Mouse (Mus musculus) hindbrain, embryonic 13.5 days (tissue): ENCODE results near the gene Hebp1. TPM values are rescaled to one million over a fixed set of nuclear protein-coding genes. Genes with fewer than 3 reads are reported as not detected.

ENCODE experiments used
- ATAC-seq: fragments of 200-750 bp; cut with Nextera tagmentation; 2 replicates; pipeline ENCODE4 v1.8.0; 2017; ENCODE audit warnings: moderate TSS enrichment; ENCODE audit not compliant: low FRiP score
- H3K27ac ChIP-seq: fragments of 300-500 bp; sonication (generic); 2 replicates; pipeline ENCODE4 v1.5.1; 2015; ENCODE audit warnings: inconsistent platforms, mild to moderate bottlenecking, moderate library complexity
- H3K27me3 ChIP-seq: fragments of 300-500 bp; sonication (generic); 2 replicates; pipeline ENCODE4 v1.6.1; 2015; ENCODE audit warnings: mild to moderate bottlenecking, inconsistent platforms
- H3K36me3 ChIP-seq: fragments of 300-500 bp; sonication (generic); 2 replicates; pipeline ENCODE4 v1.6.1; 2015; ENCODE audit warnings: mild to moderate bottlenecking, inconsistent platforms
- H3K4me1 ChIP-seq: fragments of 300-500 bp; sonication (generic); replicated peaks from 2 replicates; pipeline ENCODE4 v1.6.1; 2015; ENCODE audit warnings: inconsistent platforms
- H3K4me2 ChIP-seq: fragments of 300-500 bp; sonication (generic); 2 replicates; pipeline ENCODE4 v1.6.1; 2015; ENCODE audit warnings: inconsistent platforms, mild to moderate bottlenecking, moderate library complexity
- H3K4me3 ChIP-seq: fragments of 300-500 bp; sonication (generic); 2 replicates; pipeline ENCODE4 v1.5.1; 2015; ENCODE audit warnings: mild to moderate bottlenecking, inconsistent platforms
- H3K9ac ChIP-seq: fragments of 300-500 bp; sonication (generic); 2 replicates; pipeline ENCODE4 v1.6.1; 2015; ENCODE audit warnings: mild to moderate bottlenecking, inconsistent platforms
- H3K9me3 ChIP-seq: fragments of 300-500 bp; sonication (generic); 2 replicates; pipeline ENCODE4 v1.6.1; 2016; ENCODE audit warnings: inconsistent platforms
- WGBS: fragments of 180-500 bp; shearing (Covaris S2); methylation state at CpG from one replicate; pipeline ENCODE4 v1.1.7; 2015; 5-methylcytosine and 5-hydroxymethylcytosine counted together
- polyA plus RNA-seq: library from polyadenylated mRNA; unstranded; fragments of >200 nt; fragmentation: Nextera tagmentation; extraction: Ambion mirVana; gene quantifications from 2 replicates; pipeline ENCODE4 v1.2.1, GENCODE M21; 2015

Hebp1 gene
- polyA plus RNA-seq, 1 experiment from 2014 or later, result 2.9 TPM

DNA sequence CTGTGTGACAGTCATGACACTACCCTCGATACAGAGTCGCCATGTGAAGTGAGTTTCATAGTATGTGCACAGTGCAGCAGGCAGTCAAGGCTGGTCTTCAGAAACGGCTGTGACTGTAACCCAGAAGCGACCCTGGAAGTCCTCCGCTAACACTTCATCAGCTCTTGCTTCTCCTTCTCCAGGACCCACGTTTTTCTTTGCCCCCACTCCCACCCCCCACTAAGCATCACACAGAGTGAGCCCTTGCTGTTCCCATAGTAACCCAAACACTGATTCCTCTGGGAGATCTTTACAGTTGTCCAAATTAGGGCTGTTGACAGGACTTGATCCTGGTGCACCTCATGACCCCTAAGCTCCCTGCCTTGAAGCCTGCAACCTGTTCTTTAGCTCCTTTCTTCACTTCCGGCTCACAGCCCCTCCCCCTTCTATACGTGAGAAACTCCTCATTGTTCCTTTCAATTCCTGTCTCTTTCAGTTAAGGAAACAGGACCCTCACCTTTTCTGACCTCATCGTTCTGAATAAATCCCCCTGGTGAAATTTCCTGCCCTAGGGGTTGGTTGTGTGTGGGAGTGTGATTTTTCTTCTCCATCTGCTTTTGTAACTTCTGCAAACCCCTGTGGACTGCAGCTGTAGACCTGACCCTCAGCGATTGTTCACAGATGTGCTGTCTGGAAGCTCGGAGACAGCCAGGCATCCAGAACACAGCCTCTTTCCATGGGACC lies 61.2 kb downstream of the Hebp1 start:
- Histone ChIP-seq H3K36me3 (no peaks in the 10 kb centered on the region), H3K4me2 (no peak overlapping the region), H3K4me1 (peaks cover 18% of the 10 kb centered on the region), H3K9ac (no peak overlapping the region), H3K27me3 (0 out of 2 replicates have a peak, but pooled peaks cover 2% of the 10 kb centered on the region), H3K9me3 (no peaks in the 10 kb centered on the region), H3K4me3 (no peak overlapping the region), H3K27ac (no peak overlapping the region)
- WGBS, result 35% methylated on average over 11 of the region's 11 CpGs
- ATAC-seq, result no peak

DNA sequence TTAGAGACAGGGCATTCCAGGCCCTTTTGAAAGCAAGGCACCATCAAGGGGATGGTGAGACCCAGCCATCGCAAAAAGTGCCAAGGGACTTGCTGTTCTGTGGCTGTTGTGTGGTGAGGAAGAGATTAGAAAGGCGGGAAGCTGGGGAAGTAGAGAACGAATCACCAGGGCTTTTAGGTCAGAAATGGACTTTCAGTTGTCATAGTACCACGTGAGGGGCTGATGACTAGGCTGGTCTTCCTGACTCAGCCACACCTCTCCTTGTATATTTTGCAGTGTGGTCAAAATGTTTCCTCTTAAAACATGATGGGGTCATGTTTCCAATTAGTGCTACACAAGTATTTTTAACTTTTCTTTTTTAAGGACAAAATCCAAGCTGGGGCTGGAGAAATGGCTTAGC lies 62.1 kb downstream of the Hebp1 start:
- no peak overlapping the region for H3K4me2 ChIP-seq
- H3K9me3 ChIP-seq, result no peaks in the 10 kb centered on the region
- H3K4me3 ChIP-seq, result no peak overlapping the region
- no peak overlapping the region for H3K9ac ChIP-seq
- H3K4me1 ChIP-seq, result peaks cover 18% of the 10 kb centered on the region
- no peak for ATAC-seq
- H3K27me3 ChIP-seq, result 0 out of 2 replicates have a peak, but pooled peaks cover 2% of the 10 kb centered on the region
- H3K36me3 ChIP-seq, result no peaks in the 10 kb centered on the region
- 82% methylated on average over 4 of the region's 4 CpGs for WGBS
- H3K27ac ChIP-seq, result no peak overlapping the region

DNA sequence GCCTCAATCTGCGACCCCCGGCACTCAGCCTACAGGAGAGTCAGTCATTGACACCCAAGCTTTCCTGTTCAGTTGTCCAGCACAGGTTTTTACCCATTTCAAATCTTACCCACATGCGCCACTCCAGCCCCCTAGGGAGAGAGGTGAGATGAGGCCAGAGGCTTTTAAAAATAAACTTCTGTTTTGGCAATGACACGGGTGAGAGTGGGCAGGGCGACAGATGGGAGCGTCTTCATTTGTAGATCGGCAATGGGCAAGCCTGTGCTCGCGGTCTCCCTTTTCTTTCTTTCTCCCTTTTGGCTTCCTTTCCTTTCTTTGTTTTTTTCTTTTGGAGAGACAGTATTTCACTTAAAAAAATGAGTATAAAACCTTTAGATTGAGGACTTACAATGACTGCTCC lies 64.3 kb downstream of the Hebp1 start:
- 0 out of 2 replicates have a peak, but pooled peaks cover 4% of the 10 kb centered on the region for H3K27me3 ChIP-seq
- H3K27ac ChIP-seq, result no peak overlapping the region
- H3K4me3 ChIP-seq, result no peak overlapping the region
- H3K9ac ChIP-seq, result no peak overlapping the region
- no peaks in the 10 kb centered on the region for H3K36me3 ChIP-seq
- 93% methylated on average over 9 of the region's 9 CpGs for WGBS
- no peaks in the 10 kb centered on the region for H3K9me3 ChIP-seq
- no peak for ATAC-seq
- H3K4me2 ChIP-seq, result no peak overlapping the region
- H3K4me1 ChIP-seq, result peaks cover 12% of the 10 kb centered on the region

DNA sequence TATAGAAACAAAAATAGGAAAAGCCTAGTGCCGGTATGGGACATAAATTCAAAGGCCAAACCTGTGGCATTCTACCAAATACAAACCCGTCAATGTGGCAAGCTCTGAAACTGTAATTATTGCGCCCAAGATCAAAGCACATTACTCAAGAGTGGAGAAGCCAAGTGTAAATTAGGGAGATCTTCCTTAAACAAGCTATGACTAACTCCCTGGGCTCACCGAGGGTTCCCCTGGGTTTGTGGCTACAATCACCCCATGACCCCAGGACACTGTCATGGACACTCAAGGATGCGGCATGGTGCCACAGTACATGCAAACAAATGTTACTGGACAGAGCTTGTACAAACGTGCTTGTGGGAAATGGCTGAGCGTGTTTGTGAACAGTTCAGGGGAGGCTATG lies 64.7 kb downstream of the Hebp1 start:
- Histone ChIP-seq H3K27me3 (0 out of 2 replicates have a peak, but pooled peaks cover 5% of the 10 kb centered on the region), H3K4me2 (no peak overlapping the region), H3K9ac (no peak overlapping the region), H3K4me3 (no peak overlapping the region), H3K9me3 (no peaks in the 10 kb centered on the region), H3K36me3 (no peaks in the 10 kb centered on the region), H3K4me1 (peaks cover 9% of the 10 kb centered on the region), H3K27ac (no peak overlapping the region)
- WGBS, result 86% methylated on average over 7 of the region's 7 CpGs
- ATAC-seq, result no peak

DNA sequence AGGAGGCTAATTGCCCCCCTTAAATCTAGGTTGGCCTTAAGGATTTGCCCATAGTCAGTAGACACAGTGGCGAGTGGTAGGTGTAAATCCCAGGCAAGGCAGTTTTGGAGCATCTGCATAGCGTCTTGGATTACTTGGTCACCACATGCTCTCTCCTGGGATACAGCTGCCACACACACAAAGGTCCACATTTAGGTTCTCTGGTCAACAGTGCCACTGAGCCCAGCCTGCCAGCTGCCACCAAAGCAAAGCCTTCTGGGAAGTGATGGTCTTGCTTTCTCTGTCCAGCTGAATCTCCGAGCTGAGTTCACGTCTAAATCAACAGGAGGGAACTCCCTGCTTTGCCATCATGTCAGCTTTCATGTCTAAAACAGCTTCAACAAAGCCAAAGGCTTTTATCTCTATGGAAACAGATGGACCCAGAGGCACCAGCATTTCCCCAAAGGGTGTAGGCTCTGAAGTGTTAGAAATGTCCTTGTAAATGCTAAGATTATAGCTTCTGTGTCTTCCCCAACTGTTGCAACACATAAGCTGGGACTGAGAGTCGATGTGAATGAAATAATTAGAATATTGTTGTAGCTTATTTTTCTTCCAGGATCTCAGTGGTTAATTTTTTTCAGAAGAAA lies 73.0 kb downstream of the Hebp1 start:
- 0 out of 2 replicates have a peak, but pooled peaks cover 3% of the 10 kb centered on the region for H3K27me3 ChIP-seq
- no peak overlapping the region for H3K9ac ChIP-seq
- H3K4me3 ChIP-seq, result no peak overlapping the region
- no peaks in the 10 kb centered on the region for H3K9me3 ChIP-seq
- H3K27ac ChIP-seq, result no peak overlapping the region
- no peaks in the 10 kb centered on the region for H3K36me3 ChIP-seq
- no peak overlapping the region for H3K4me2 ChIP-seq
- ATAC-seq, result no peak
- H3K4me1 ChIP-seq, result peaks cover 5% of the 10 kb centered on the region
- 56% methylated on average over 5 of the region's 5 CpGs for WGBS

DNA sequence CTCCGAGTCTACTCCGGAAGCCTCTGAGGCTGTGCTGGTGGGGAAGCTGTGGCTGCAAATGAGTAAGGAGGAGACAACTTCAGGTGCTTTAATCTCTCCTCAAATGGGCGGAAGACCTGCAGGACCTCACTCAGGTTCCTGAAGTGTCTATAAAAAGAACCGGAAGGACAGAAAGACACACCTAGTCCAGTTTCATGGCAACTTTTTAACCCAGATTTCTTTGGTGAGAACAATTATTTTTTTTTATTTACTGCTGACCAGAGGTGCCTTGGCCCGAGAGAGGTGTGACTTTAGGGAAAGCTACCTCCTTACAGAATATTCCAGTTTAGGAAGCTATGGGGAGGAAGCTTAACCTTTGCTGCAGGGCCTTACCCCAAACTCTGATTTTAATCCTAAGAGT lies 79.6 kb downstream of the Hebp1 start, which contains the start of gene Gprc5d:
Gene Gprc5d, minus strand, starts transcription at position 101 of the 400 bp plus-strand sequence.
- ATAC-seq, result no peak
- Histone ChIP-seq H3K4me1 (peaks cover 2% of the 10 kb centered on the region; the same call in 1 of the 2 replicates), H3K27me3 (peaks cover 6% of the 10 kb centered on the region; the same call in 1 of the 2 replicates), H3K4me3 (no peak within 1 kb of the TSS), H3K4me2 (no peak within 1 kb of the TSS), H3K27ac (no peak within 1 kb of the TSS), H3K9me3 (no peaks in the 10 kb centered on the region), H3K9ac (no peak within 1 kb of the TSS), H3K36me3 (no peaks in the 10 kb centered on the region)
- WGBS, result 93% methylated on average over 5 of the region's 5 CpGs

DNA sequence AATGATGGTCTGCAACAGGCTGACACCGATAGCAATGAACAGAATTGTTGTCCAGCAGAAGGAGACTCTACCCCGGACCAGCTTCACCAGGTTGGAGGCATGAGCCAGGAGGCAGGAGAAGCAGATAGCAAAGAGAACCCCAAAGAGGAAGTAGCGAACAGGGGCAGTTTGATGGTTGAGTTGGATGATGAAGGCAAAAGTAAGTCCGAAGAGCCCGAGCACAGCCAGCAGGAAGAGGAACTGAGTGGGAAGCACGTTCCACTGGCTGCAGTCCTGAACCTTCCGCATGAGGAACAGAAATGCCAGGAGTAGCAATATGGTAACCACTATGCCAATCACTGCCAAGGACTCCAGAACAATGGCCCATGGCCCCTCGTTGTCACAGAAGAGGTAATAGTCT lies 81.3 kb downstream of the Hebp1 start:
- Histone ChIP-seq H3K9me3 (no peaks in the 10 kb centered on the region), H3K4me3 (no peak overlapping the region), H3K27me3 (peaks cover 6% of the 10 kb centered on the region; the same call in 1 of the 2 replicates), H3K27ac (no peak overlapping the region), H3K4me2 (no peak overlapping the region), H3K9ac (no peak overlapping the region), H3K36me3 (no peaks in the 10 kb centered on the region), H3K4me1 (peaks cover 15% of the 10 kb centered on the region)
- WGBS, result 95% methylated on average over 8 of the region's 8 CpGs
- no peak for ATAC-seq

DNA sequence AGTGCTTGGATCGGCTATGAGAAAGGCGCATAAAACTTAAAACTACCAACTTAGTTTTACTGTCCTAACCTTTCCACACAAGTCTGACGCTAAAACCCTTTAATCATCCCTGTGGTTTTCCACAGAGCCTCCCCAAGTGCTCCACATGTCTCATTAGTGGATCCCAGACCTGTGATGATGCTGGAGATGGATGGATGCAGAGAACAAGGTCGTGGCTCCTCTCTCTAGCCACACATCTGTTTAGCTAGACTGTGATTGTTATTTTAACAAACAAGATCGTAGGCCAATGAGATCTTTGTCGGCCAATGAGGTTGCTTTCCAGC lies 84.7 kb downstream of the Hebp1 start:
- peak overlapping the region; percentile 1; the same call in 1 of the 2 replicates for H3K4me2 ChIP-seq
- H3K4me3 ChIP-seq, result no peak overlapping the region
- no peak overlapping the region for H3K9ac ChIP-seq
- H3K9me3 ChIP-seq, result no peaks in the 10 kb centered on the region
- 12% methylated on average over 6 of the region's 6 CpGs for WGBS
- no peak for ATAC-seq
- no peak overlapping the region for H3K27ac ChIP-seq
- H3K36me3 ChIP-seq, result no peaks in the 10 kb centered on the region
- peaks cover 15% of the 10 kb centered on the region for H3K4me1 ChIP-seq
- peaks cover 16% of the 10 kb centered on the region for H3K27me3 ChIP-seq

DNA sequence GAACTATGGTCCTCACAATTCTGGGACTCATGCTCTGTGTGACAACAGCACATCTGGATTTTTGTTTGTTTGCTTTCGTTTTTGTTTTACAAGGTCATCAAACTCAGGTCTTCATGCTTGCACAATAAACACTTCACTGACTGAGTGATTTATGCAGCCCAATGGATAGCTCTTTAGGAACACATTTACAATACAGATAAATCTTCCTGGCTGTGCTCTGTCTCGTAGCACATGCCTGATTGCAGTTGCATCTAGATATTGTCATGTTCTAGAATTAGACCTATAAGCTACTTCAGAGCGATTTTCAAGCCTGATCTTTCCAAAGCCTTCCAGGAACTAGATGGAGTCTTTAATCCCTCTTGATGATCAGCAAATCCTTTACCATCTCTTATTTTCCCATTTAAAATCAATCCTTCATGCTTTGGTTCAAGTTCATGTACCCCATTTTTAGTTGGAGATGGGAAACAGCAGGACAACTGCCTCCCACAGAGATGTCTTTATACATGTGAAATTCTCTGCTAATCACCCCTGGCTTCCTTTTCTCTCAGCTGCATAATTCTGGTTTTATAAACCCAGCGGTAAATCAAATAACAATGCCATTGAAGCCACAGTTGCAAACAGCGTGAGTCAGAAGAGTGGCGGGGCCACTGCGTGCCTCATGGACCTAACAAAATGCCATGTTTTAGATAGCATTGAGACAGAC lies 85.3 kb downstream of the Hebp1 start:
- Histone ChIP-seq H3K9me3 (no peaks in the 10 kb centered on the region), H3K4me2 (peak overlapping the region; percentile 1; the same call in 1 of the 2 replicates), H3K9ac (no peak overlapping the region), H3K36me3 (no peaks in the 10 kb centered on the region), H3K27ac (no peak overlapping the region; the same call in 1 of the 2 replicates), H3K4me3 (no peak overlapping the region), H3K27me3 (peaks cover 19% of the 10 kb centered on the region), H3K4me1 (peaks cover 15% of the 10 kb centered on the region)
- 10% methylated on average over 7 of the region's 7 CpGs for WGBS
- ATAC-seq, result no peak

DNA sequence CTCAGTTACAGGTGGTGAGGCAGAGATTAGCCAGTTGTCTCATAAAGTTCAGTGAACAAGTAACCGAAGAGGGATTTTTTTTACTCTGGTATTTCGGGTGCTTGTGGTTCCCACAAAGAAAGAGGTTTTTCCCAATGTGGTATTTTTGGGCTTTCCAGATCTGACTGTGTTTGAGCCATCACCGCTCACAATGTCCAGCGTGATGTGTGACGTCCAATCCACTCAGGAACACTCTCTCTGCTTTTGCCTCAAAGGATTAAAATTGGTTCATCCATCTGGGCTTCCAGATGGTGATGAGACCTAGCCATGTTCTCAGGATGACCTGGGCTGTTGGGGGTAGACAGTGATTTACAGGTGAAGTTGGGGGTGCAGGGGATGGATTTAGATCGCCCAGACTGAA lies 90.8 kb downstream of the Hebp1 start:
- Histone ChIP-seq H3K9ac (no peak overlapping the region), H3K4me2 (no peak overlapping the region), H3K27me3 (peaks cover 32% of the 10 kb centered on the region), H3K4me3 (no peak overlapping the region), H3K9me3 (no peaks in the 10 kb centered on the region), H3K4me1 (peaks cover 8% of the 10 kb centered on the region; the same call in 1 of the 2 replicates), H3K27ac (no peak overlapping the region), H3K36me3 (no peaks in the 10 kb centered on the region)
- ATAC-seq, result no peak
- WGBS, result 93% methylated on average over 6 of the region's 6 CpGs

DNA sequence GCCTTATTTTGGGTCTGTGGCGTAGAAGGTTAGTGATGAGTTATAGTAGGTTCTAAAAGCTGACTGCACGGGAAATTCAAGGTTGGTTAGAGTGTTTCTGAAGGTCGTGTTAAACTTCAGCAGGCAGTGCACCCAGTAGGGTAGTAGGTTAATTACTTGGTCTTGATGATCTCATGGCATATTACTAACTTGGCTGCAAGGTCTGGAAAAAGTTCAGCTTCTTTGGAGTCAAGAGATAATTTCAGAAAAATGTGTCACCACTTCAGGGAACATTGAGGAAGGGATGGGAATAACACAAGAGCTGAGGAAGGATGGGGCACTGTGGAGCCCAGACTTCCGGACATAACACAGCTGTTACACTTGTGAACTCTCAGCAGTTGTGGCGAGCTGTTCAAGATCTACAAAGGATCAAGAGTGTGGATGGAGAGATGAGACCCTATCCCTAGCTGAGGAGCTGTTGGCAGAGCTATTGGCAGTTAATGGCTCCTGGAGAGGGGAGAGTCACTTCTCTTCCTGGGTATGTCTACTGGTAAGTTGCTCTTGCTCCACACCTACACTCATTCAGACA lies 95.0 kb downstream of the Hebp1 start:
- no peaks in the 10 kb centered on the region for H3K9me3 ChIP-seq
- peaks cover 6% of the 10 kb centered on the region; the same call in 1 of the 2 replicates for H3K4me1 ChIP-seq
- no peak overlapping the region for H3K27ac ChIP-seq
- ATAC-seq, result no peak
- H3K4me3 ChIP-seq, result no peak overlapping the region
- H3K27me3 ChIP-seq, result peaks cover 22% of the 10 kb centered on the region; the same call in 1 of the 2 replicates
- H3K4me2 ChIP-seq, result no peak overlapping the region
- H3K36me3 ChIP-seq, result no peaks in the 10 kb centered on the region
- no peak overlapping the region for H3K9ac ChIP-seq
- WGBS, result 87% methylated on average over 5 of the region's 5 CpGs
